Comparison of ENCODE assay signal across 26 mouse cellular contexts in the genomic region with DNA sequence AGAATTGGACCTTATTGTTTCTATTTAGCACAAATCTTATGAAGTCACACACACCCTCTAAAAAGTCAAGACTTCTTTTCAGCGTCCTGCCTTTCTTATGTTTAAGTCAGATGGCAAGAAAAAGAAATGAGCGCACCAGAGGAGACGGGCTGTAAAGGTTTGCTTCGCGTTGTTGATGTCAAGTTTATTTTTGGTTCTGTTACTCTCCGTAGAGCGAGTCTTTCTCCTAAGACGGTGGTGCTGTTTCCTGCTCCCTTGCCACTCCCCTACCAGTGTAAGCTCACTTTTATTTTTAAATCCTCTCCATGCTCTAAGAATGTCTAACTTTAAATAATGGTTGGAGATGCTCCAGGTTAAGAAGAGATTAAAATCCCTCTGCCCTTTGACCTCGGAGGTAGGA.
DNase-seq lines count a peak whose midpoint lies in the region; ATAC-seq and TF ChIP-seq lines count a peak whose summit lies in the region.
"Had no signal": no experiment of that assay in that cellular context is flagged by ENCODE, and none has a peak within 500 bp of the region (broad histone marks: within the 10 kb centered on the region; RNA-seq: fewer than 3 reads in every experiment).

No protein-coding gene starts in this region.

- intact Hi-C loops in heart, postnatal 36 days (cut with DNase I) = no loop called here

- TF ChIP-seq CTCF in spleen, adult 2 months (IDR thresholded peaks at IDR 0.05; ENCODE audit: extremely low read depth, insufficient read depth, insufficient read length, insufficient replicate concordance) = no peak

- H3K9ac ChIP-seq in heart, embryonic 15.5 days = no peak overlapping the region
- H3K9ac ChIP-seq: embryonic facial prominence, embryonic 13.5 days; forebrain, embryonic 12.5 days; heart, embryonic 12.5 days; hindbrain, embryonic 14.5 days; limb, embryonic 13.5 days; liver, embryonic 12.5 days; midbrain, embryonic 13.5 days had no signal

- no peak for TF ChIP-seq POLR2A in spleen, adult 2 months (IDR thresholded peaks at IDR 0.05; ENCODE audit: low read depth, low read length)

- whole genome bisulfite sequencing in heart, embryonic 15.5 days = 43% methylated on average over 9 of the region's 9 CpGs
- 21% methylated on average over 9 of the region's 9 CpGs for WGBS in spleen, adult 2 months

- ATAC-seq in heart, embryonic 15.5 days (replicated peaks; ENCODE audit: insufficient number of reproducible peaks, insufficient read depth, low FRiP score, low read depth) = no peak
- ATAC-seq: activated CD4-positive, CD25-positive, alpha-beta regulatory T cell, adult 4 months; liver, embryonic 12.5 days; midbrain, embryonic 13.5 days had no signal

- no peak for DNase-seq in heart, postnatal 36 days
- no peak for DNase-seq in spleen, adult 2 months (ENCODE audit: low read depth in 1 of 2, low spot score in 2 of 2)
- DNase-seq in spleen, postnatal 10 days (ENCODE audit: low spot score in 2 of 2) = no peak
- peak; percentile 17 for DNase-seq in induced T-regulatory cell, adult 2 months (ENCODE audit: low read depth)
- DNase-seq in splenic B cell, adult 2 months (ENCODE audit: low read depth, low spot score) = peak; percentile 63
- DNase-seq in frontal cortex, adult 2 months (ENCODE audit: extremely low spot score in 1 of 2, low spot score in 1 of 2) = no peak
- DNase-seq: adrenal gland, postnatal 10 days; B cell, adult 2 months; cerebellum, adult 2 months; cerebellum, postnatal 25 days; embryo, embryonic 11 days; kidney, adult 8-10 months; kidney, postnatal 36 days; layer of hippocampus, postnatal 36 days; lung, adult 18-20 months; right cerebral cortex, postnatal 14 days had no signal

- no peaks in the 10 kb centered on the region for H3K27me3 ChIP-seq in heart, embryonic 15.5 days
- no peaks in the 10 kb centered on the region for H3K27me3 ChIP-seq in spleen, adult 2 months (ENCODE audit: control insufficient read depth, insufficient read depth, low read length)
- no peaks in the 10 kb centered on the region for H3K27me3 ChIP-seq in splenic B cell, adult 2 months (ENCODE audit: control insufficient read depth, insufficient read depth, low read length, poor library complexity, severe bottlenecking)
- H3K27me3 ChIP-seq: embryonic facial prominence, embryonic 13.5 days; forebrain, embryonic 12.5 days; heart, embryonic 12.5 days; limb, embryonic 13.5 days; liver, embryonic 12.5 days; midbrain, embryonic 13.5 days had no signal

- no peaks in the 10 kb centered on the region for H3K9me3 ChIP-seq in heart, embryonic 15.5 days (replicated peaks)
- H3K9me3 ChIP-seq: embryonic facial prominence, embryonic 13.5 days; forebrain, embryonic 12.5 days; heart, embryonic 12.5 days; limb, embryonic 13.5 days; liver, embryonic 12.5 days; midbrain, embryonic 13.5 days had no signal

- no peaks in the 10 kb centered on the region for H3K36me3 ChIP-seq in heart, embryonic 15.5 days
- H3K36me3 ChIP-seq in spleen, adult 2 months (ENCODE audit: control insufficient read depth, insufficient read depth, low read length) = no peaks in the 10 kb centered on the region
- H3K36me3 ChIP-seq in splenic B cell, adult 2 months (ENCODE audit: control insufficient read depth, insufficient read depth, low read length, poor library complexity, severe bottlenecking) = no peaks in the 10 kb centered on the region
- H3K36me3 ChIP-seq: forebrain, embryonic 12.5 days; liver, embryonic 12.5 days; midbrain, embryonic 13.5 days had no signal

- H3K4me2 ChIP-seq in heart, embryonic 15.5 days = no peak overlapping the region
- H3K4me2 ChIP-seq: embryonic facial prominence, embryonic 13.5 days; forebrain, embryonic 12.5 days; heart, embryonic 12.5 days; hindbrain, embryonic 14.5 days; limb, embryonic 13.5 days; liver, embryonic 12.5 days; midbrain, embryonic 13.5 days had no signal

- H3K27ac ChIP-seq in heart, embryonic 15.5 days = peak overlapping the region; percentile 48
- peak overlapping the region; percentile 51; the same call in 1 of the 2 replicates for H3K27ac ChIP-seq in spleen, adult 2 months (ENCODE audit: insufficient read depth, low read length)
- H3K27ac ChIP-seq: embryonic facial prominence, embryonic 13.5 days; forebrain, embryonic 12.5 days; hindbrain, embryonic 14.5 days; limb, embryonic 13.5 days; liver, embryonic 12.5 days; midbrain, embryonic 13.5 days had no signal

- H3K4me3 ChIP-seq in heart, embryonic 15.5 days = no peak overlapping the region
- H3K4me3 ChIP-seq in spleen, adult 2 months (ENCODE audit: extremely low read depth, insufficient read depth, insufficient read length) = no peak overlapping the region
- H3K4me3 ChIP-seq: embryonic facial prominence, embryonic 13.5 days; erythroblast, embryonic 14.5 days; forebrain, embryonic 12.5 days; heart, embryonic 12.5 days; limb, embryonic 13.5 days; liver, embryonic 12.5 days; midbrain, embryonic 13.5 days had no signal

- peaks cover 36% of the 10 kb centered on the region for H3K4me1 ChIP-seq in heart, embryonic 15.5 days (replicated peaks)
- H3K4me1 ChIP-seq in spleen, adult 2 months (ENCODE audit: control insufficient read depth, insufficient read depth, insufficient read length) = peaks cover 32% of the 10 kb centered on the region
- H3K4me1 ChIP-seq: forebrain, embryonic 12.5 days; liver, embryonic 12.5 days; midbrain, embryonic 13.5 days had no signal

Comparison
In these comparisons a context has a peak if more than half of its experiments do, and no peak if none do; other contexts are left out.
1. DNase-seq: peak in induced T-regulatory cell, adult 2 months (single experiment) and splenic B cell, adult 2 months (single experiment); none in heart, postnatal 36 days (0 of 2), spleen, adult 2 months (0 of 2), spleen, postnatal 10 days (0 of 2) and frontal cortex, adult 2 months (0 of 2).